Mouse (Mus musculus) thymus, postnatal 10 days (tissue): ENCODE results near the gene Traf3ip1.
"Not testable (repeated sequence)": the region's sequence is repeated elsewhere in the genome, so short reads cannot be mapped to it uniquely, and the experiment has no call there.

ENCODE experiments used
- DNase-seq, 2 experiments: peaks; one replicate each; pipeline ENCODE4 v3.0.0; 2021; ENCODE audit warnings: low spot score in 2 of 2

Traf3ip1 gene

DNA sequence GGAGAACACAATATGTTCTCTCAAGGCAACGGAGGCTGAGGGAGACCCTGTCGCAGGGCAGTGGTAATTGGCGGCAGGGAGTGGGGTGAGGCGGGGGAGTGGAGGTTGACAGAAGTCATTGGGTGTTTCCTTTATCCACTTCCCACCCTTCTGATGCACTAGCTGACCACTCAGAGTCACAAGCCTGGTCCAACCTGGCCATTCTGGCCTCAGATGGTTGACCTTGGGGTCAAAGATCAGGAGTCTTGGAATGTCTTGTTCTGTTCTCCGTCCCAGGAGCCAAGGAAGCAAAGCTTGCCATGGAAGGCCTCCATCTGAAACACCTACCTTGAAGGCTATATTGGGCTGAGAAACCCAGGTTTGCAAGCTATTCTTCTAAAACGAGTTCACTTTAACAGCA, 28.3 kb upstream of the Traf3ip1 start:
- DNase-seq, result no peak

DNA sequence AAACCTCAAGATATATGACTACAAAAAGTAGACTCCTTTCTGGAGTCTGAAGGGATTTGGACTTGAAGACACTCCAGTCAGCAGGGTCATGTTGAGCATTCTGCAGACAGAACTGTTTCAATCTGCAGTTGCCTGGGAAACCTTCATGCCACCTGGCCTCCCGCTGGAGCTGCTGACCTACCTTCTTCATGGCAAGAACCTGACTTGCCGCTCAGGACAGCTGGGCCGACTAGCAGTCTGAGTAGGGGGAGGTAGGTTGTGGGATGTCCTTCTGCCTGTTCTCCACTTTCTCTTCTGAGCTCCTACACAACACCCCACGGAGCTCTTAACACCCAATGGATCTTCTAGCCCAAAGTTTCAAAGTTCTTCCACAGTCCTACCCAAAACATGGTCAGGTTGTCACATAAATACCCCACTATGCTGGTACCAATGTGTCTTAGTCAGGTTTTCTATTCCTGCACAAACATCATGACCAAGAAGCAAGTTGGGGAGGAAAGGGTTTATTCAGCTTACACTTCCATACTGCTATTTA, 24.5 kb upstream of the Traf3ip1 start:
- no peak for DNase-seq

DNA sequence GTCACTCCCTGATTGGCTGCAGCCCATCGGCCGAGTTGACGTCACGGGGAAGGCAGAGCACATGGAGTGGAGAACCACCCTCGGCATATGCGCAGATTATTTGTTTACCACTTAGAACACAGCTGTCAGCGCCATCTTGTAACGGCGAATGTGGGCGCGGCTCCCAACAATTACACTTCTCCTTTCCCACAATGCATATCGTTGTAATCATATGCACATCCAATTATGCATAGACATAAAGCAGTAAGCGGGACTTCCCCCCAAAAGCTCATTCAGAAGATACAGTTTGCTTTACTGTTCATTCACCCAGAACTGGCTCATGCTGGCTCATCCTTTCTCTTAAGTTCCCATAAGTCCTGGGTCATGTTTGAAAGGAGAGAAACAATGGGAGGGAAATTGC, 16.3 kb upstream of the Traf3ip1 start:
- not testable (repeated sequence) for DNase-seq

DNA sequence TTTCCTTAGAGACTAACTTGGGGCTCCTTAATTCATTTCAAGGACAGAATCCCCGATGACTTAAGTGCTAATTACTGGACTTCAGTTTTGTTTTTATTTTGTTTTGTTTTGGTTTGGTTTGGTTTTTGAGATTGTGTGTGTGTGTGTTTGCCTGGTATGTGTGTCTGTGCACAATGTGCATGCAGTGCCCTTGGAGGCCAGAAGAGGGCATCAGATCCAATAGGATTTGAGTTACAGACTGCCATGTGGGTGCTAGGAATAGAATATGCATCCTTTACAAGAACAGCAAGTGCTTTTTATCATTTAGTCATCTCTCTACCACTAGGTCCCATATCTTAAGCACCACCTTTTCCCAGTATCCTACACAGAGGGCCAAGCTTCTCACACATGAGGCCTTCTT, 15.5 kb upstream of the Traf3ip1 start:
- no peak for DNase-seq

DNA sequence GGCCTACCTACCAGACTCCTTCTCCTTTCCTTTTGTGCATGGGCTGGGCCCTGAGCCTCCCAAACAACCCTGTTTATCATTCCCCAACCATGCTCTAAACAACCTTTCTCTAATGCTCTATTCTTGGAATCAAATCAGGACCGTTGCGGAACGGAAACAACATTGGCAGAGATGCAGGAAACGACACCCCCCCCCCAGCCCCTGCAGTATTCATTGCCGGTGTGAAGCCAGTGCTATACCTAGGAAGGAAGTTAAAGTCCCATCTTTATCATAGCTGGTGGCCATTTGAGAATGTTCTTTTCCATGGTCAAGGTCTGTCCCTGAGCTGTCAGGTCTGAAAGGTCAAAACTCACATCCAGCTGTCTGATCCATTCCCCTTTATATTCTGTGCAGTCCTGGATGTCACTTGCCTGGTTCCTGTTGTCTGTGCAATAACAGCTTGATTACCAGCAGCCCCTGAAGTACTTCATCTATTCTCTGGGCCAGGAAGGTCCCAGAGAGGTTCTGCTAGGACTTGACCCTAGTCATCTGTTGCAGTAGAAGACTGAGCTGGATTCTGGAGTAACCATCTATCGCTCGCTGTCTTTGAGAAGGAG, 11.7 kb upstream of the Traf3ip1 start:
- no peak for DNase-seq

DNA sequence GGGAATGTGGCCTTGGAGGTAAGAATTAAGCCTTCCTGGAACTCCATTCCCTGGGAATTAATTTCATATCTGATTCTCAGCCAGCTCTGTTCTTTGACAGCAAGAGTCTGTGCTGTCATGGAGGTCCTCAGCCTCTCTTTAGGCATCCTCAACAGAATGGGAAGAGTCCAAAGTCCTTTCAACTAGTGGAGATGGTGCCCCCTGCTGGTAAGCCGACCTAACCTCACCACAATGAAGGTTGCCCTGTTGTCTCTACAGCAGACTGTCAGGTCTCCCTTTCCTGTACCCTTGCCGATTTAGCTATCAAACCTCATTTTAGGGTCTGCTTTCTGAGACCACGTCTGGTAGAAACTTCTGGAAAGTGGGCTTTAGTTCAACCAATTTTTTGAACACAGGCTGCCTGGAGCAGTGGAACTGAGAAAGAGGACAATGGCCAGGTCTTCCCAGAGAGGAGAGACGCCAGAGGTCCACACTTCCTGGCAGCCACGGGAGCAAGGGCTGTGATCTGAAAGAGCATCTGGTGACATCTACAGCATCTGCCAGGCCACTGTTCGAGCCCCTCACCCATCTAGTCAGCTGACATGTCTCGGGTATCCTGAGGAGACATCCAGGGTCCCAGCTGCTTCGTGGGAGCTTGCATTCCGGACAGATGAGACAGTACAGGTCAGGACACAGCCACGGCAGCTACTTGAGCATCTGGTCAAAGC, 11.0 kb upstream of the Traf3ip1 start:
- DNase-seq, result peak; percentile 57 to 89

DNA sequence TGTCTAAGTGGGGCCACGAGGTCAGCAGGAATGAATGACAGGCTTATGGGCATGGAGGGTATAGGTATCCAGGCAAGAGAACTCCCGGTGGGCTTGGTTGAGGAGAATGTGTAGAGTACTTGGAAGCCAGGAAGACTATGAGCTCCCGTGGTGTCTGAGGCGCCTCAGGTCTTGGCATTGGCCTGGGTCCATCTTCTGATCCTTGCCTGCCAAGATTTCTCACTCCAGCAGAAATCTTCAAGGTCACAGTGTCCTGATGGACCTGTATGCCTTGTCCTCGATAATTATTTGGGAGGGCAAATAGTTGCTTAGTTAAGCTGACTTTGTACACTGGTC, 10.5 kb upstream of the Traf3ip1 start:
- no peak for DNase-seq

DNA sequence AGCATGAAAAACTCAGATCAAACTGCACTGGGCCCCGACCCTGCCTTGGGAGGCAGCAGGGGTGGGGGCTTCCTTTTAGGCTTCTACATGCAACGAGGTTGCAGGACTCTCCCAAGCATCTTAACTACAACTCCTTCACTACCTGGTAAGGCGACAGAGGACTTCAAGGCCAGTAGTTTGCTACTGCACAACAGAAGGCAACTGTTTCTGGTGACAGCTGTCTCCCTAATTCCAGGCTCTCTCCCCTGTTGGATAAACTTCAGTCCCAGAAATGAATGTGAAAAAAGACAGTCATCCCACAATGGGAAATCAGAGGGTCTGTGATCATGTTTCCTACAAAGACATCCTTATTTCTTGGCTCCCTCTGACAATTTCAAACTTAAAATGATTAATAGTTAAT, 9.0 kb upstream of the Traf3ip1 start:
- DNase-seq, result no peak

DNA sequence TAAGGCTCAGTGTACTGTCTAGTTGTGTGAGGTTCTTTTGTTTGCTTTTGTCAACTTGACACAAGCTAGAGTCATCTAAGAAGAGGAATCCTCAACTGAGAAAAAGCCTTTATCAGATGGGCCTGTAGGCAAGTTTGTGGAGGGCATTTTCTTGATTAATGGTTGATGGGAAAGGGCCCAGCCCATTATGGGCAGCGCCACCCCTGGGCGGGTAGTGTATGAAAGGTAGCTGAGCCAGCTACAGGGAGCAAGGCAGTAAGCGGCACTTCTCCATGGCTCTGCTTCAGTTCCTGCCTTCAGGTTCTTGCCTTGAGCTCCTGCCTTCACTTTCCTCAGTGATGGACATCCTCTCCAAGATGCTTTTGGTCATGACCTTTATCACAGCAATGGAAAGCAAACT, 8.3 kb upstream of the Traf3ip1 start:
- DNase-seq, result no peak

DNA sequence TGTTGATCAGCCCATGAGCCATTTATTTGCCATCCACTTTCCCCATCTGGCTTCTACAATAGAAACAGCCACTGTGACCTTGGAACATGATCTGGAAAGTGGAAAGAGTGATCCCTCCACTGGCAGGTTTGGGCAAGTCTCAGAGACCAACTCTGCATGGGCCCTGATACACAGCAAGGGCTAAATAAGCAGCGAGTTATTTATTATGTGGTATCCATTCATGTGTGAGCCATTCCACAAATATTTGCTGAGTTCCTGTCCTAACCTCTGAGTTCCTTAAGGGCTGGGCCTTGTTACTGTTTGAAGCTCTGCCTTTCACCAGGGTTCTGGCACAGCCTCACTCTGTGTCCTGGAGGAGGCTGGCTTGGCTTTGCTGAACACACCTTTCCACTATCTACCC, 4.1 kb upstream of the Traf3ip1 start:
- DNase-seq, result no peak

DNA sequence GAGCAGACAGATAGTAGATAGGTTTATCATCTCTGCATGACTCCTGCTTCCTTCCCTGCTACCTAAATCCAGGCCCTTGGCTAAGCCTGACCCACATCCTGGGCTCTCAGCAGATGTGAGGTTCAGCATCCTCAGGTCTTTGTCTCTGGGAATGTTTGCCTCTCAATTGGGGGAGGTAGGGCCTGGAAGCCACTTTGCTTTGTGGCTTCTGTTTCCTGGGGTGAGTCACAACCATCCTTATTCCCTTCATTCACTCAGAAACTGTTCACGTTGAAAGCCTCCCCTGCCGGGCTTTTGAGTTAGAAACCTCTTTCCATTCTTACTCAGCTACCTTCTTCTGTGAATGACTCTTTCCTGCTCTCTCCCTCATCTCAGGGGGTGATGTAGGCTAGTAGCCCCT, 1.7 kb upstream of the Traf3ip1 start:
- DNase-seq, result no peak

DNA sequence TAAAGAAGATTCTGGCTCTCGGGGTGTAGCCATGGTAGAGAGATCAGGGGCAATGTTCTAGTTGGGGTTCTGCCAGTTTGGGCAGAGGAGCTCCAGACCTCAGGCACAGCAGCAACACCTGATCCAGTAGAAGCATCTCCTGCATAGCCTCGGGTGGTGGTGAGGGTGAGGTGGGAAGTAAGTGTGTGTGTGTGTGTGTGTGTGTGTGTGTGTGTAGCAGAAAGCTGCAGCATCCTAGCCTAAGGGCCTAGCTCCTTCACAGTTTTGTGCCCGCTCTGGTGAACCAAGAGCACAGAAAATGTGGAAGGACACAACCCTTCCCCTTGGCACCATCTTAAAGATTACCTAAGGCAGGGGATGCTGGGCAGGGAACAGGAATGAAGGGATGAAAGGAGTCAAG, 509 bp upstream of the Traf3ip1 start:
- DNase-seq, result no peak

DNA sequence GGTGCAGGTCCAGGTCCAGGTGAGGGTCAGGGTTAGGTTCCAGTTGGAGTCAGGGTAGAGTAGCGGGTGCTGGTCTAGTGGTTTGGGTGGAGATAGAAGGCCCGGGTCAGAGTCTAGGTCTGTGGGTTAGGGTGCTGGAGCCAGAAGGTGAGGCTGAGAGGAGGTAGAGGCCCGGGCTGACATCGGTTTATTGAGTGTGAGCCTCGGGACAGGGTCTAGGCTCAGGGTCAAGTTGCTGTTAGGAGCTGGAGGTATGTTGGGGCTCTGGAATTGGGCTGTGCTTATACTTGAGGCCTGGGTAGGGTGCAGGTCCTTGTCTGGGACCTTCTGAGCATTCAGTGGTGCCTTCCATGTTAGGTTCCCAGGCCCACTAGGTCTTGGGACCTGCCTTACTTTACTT, 874 bp downstream of the Traf3ip1 start:
- DNase-seq, result no peak

DNA sequence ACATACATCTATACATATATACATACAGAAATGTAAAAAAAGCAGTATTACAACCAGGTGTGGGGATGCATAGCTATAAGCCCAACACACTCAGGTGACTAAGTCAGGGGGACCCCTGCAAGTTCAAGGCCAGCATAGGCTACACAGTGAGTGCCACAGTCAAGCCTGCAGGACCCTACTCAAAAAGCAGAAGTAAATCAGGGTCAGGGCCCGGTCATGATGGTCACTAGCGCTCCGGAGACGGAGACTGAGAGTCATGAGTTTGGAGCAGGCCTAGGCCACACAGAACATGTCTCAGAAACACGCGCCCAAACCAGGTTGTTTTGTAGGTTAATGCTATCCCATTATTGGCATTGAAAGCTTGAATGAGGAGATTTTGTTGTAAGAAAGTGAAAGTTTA, 4.1 kb downstream of the Traf3ip1 start:
- DNase-seq, result no peak

DNA sequence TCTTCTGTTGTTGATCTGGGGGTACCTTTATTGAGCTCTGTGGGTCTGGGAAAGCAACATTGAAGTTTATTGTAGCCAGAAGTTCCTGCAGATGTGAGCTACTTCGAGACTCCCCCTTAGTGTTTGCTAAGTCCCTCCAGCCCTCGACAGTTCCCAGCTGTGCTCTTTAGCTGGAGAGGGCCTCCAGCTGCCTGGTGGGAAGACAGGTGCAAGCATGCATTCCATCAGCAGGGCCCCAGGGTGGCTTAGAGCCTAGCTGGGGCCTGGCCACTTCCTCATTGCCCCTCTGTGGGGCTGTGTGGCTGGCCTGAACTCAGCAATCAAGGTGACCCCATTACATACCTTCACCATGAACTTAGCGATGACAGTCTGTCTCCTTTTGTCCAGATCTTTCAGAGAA, 10.2 kb downstream of the Traf3ip1 start:
- DNase-seq, result no peak

DNA sequence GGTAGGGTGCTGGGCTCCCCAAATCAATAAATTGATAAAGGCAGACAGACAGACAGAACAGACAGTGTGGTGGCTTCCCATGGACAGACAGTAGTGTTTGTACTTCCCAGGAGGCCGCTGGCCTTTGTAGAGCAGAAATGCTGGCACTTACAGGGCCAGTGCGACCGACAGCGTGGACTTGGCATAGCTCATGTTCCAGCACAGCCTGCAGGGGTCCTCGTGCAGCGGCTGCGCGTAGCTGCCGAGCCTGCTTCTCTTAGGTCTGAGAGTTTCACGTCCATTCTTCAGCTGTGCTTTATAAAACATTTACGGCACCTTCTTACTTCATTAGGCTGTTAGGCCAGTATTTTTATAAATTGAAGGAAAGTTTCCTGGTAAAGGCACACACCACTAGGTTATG, 20.5 kb downstream of the Traf3ip1 start:
- DNase-seq, result no peak

DNA sequence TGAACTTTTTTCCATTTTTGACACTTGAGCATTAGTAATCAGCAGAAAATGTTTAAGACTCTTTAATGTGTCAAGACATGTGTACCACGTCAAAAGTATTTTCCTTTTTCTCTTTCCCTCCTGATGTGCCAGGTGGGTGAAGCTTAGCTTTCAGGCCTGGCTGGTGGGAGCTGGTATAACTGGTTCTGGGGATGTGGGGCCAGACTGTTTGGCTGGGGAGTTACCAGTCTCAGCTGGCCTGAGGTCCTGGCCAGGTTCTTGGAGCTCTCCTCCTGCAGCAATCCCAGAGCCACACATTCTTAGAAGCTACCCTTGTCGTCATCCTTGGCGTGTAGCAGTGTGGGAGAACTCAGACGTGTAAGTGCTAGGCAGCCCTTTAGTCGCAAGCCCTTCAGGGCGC, 21.2 kb downstream of the Traf3ip1 start:
- no peak for DNase-seq

DNA sequence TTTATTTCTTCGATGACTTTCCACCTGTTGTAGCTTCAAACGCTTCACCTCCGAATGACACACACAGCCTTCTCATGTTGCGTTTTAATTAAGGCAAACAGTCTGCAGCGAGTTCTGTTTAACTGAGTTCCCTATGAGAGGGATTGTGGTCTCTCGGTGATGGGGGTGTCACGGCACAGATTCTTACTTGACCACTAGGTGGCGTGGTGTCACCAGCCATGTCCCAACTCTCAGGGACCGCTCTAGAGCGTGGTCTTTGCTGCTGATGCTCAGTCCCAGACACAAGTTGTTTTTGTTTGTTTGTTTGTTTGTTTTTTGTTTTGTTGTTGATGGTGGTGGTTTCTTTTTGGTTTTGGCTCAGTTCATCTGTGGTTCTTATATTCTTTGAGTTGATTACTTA, 29.3 kb downstream of the Traf3ip1 start:
- DNase-seq, result peak; percentile 28 to 69

DNA sequence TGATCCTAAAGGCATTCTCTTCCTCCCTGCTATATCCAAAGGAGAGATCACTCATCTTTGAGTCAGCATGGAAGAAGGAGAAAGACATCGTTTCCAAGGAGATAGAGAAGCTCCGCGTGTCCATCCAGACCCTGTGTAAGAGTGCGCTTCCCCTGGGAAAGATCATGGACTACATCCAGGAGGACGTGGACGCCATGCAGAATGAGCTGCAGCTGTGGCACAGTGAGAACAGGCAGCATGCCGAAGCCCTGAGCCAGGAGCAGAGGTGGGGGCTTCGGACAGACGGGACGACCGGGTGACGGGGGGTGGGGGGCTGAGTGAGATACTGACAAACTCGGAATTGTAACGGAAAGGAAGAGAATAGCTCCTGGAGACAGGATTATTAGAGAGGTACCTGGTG, 31.4 kb downstream of the Traf3ip1 start:
- no peak for DNase-seq

DNA sequence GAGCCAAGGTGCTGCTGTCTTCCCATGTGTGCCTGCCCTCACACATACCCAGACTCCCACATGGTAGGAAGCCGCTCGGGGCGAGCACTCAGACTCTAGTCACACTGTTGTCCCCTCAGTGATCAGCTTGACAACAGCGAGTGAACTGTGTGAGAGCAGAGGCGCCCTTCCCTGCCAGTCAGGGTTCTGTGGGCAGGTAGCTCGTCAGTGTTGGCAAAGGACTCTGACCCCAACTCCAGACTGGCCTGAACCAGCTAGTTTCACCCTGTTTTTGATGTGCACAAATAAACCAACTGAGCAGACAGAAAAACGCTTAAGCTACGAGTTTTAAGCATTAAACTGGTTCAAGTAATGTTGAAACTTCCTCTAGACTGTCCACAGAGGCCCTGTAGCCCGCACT, 35.7 kb downstream of the Traf3ip1 start:
- no peak for DNase-seq

DNA sequence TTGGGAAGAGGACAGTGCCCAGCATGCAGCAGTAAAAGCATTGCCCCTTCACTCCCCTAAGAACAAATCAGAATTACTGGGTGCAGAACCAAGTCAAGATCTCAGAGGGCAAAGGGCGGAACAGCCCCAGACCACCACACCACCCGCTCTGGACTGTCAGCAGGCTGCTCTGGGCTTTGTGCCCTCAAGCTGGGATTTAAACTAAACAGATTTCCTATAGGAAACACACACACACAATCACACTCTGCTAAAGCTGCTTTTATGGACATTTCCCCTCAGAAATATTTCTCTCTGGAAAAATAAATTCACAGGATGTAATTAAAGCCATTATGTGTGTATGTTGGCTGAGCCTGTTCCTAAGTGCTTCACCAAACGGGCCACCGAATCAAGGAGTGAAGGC, 37.8 kb downstream of the Traf3ip1 start:
- no peak for DNase-seq

DNA sequence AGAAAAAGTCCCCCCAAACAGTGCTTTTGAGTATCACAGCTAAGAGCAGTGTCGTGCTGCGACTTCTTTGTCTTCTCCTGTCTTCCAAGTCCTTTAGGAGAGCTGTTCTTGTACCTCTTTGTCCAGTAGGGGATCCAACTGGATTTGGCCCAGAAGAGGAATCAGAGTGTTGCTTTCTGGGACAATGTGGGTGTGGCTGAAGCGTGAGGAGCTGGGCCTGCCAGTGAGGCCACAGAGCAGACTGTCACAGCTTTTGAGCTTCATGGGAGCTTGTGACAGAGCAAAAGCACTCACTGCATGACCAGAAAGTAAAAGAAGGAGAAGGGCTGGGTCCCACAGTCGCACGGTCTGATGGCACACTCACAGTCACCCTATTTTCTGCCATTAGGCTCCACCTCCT, 38.4 kb downstream of the Traf3ip1 start:
- no peak for DNase-seq

DNA sequence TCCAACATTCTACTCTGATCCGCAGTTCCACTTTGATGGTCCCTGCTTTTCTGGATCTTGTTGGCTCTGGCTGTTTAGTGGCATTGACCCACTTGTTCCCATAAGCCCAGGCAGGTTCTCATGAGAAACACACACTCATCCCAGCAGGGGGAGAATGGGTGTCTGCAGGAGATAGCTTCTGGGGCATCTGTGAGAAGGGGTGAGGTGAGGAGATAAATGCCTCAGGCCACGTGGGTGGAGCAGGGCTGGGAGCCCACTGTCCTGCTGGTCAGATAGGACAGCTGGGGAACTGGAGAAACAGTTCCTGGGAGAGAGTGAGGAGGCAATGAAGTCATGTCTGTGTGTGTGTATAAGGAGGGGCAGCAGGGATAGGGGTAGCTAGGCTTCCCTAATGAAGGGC, 39.0 kb downstream of the Traf3ip1 start:
- DNase-seq, result no peak
